ENCODE assay signal across 9 mouse cellular contexts in the genomic region with DNA sequence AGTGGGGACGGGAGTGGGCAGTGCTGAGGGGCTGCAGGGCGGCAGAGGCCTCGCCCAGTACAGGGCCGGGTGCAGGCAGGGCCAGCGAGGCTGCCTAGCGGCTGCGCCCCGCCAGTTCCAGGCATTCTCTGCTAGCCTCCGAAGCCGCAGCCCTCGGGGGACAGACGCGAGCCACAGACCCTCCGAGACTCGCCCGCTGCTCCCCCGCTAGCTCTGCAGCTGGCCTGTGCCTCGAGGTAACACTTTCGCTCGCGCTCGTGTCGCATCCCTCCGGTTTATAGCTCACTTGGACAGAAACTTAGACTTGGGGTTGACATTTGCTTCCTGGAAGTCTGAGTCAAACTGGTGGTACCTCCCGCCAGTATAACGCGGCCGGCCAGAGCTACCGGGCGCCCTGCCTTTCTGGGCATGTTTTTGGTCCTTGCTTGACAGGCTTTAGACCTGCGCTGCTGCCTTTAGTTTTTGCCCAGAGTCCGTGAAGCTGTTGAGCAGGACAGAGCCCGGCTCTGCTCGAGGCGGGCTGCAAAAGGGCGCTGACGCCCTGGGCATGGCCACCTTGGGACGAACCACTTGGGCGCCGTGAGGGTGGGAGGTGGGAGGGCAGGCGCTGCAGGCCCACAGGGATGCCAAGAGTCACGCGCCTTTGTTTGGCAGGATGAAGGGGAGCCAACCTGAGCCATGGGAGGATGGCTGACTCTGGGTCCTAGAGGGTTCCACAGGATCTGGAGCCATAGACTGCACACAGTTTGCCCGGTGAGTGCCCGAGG. TPM values are rescaled to one million over a fixed set of nuclear protein-coding genes. Genes with fewer than 3 reads are reported as not detected.
DNase-seq lines count a peak whose midpoint lies in the region; ATAC-seq and TF ChIP-seq lines count a peak whose summit lies in the region.
"Had no signal": no experiment of that assay in that cellular context is flagged by ENCODE, and none has a peak within 500 bp of the region (broad histone marks: within the 10 kb centered on the region; RNA-seq: fewer than 3 reads in every experiment).

No protein-coding gene starts in this region.

- no peak for TF ChIP-seq POLR2A in bone marrow macrophage, adult 2 months (IDR thresholded peaks at IDR 0.05; ENCODE audit: borderline replicate concordance, low read depth, low read length)
- TF ChIP-seq POLR2A in myocyte (IDR thresholded peaks at IDR 0.05; ENCODE audit: insufficient read length, low read depth) = peak; percentile 12

- peak overlapping the region; percentile 59 for H3K4me2 ChIP-seq in forebrain, embryonic 14.5 days (ENCODE audit: low read length)
- H3K4me2 ChIP-seq in kidney, embryonic 14.5 days (replicated peaks; ENCODE audit: low read depth, low read length) = peak overlapping the region; percentile 57; the same call in 1 of the 2 replicates
- peak overlapping the region; percentile 75 for H3K4me2 ChIP-seq in myocyte (ENCODE audit: low read depth)

- peak overlapping the region; percentile 1 for H3ac ChIP-seq in myocyte (ENCODE audit: control insufficient read depth, insufficient read length)

- ATAC-seq in forebrain, embryonic 14.5 days = no peak
- no peak for ATAC-seq in kidney, embryonic 14.5 days (ENCODE audit: low FRiP score, low TSS enrichment)

- peak; percentile 19 to 33 for DNase-seq in left cerebral cortex, adult 9 months (ENCODE audit: low spot score in 2 of 2)
- no peak for DNase-seq in left cerebral cortex, postnatal 25 days (ENCODE audit: low spot score in 2 of 2)
- no peak for DNase-seq in forebrain, embryonic 14.5 days (ENCODE audit: low spot score)
- no peak for DNase-seq in lung, postnatal 25 days (ENCODE audit: low spot score)
- no peak for DNase-seq in natural killer cell, adult 2 months (ENCODE audit: low spot score in 2 of 2)

- peaks cover 20% of the 10 kb centered on the region for H3K79me2 ChIP-seq in myocyte (ENCODE audit: control insufficient read depth, insufficient read depth)

- peak overlapping the region; percentile 99 for H3K27ac ChIP-seq in bone marrow macrophage, adult 2 months (ENCODE audit: insufficient read depth, low read depth, low read length)
- peak overlapping the region; percentile 88 for H3K27ac ChIP-seq in forebrain, embryonic 14.5 days (ENCODE audit: low read depth, low read length)
- peak overlapping the region; percentile 79; the same call in 1 of the 2 replicates for H3K27ac ChIP-seq in kidney, embryonic 14.5 days (ENCODE audit: low read depth, low read length)

- 81% methylated on average over 45 of the region's 45 CpGs for WGBS in forebrain, embryonic 14.5 days
- 81% methylated on average over 45 of the region's 45 CpGs for WGBS in kidney, embryonic 14.5 days

- peak overlapping the region; percentile 82 for H3K4me3 ChIP-seq in bone marrow macrophage, adult 2 months (ENCODE audit: insufficient read depth, low read length)
- 0 out of 2 replicates have a peak overlapping the region, but pooled peaks have one; percentile 45 for H3K4me3 ChIP-seq in forebrain, embryonic 14.5 days (ENCODE audit: low read depth, low read length)
- peak overlapping the region; percentile 55; the same call in 1 of the 2 replicates for H3K4me3 ChIP-seq in kidney, embryonic 14.5 days (ENCODE audit: low read length)
- peak overlapping the region; percentile 33 for H3K4me3 ChIP-seq in myocyte

- no peak for TF ChIP-seq CTCF in bone marrow macrophage, adult 2 months (IDR thresholded peaks at IDR 0.05; ENCODE audit: low read depth, low read length)

- no peaks in the 10 kb centered on the region for H3K9me3 ChIP-seq in forebrain, embryonic 14.5 days (replicated peaks; ENCODE audit: control insufficient read depth, low read length)
- H3K9me3 ChIP-seq in kidney, embryonic 14.5 days (ENCODE audit: control insufficient read depth, low read length) = no peaks in the 10 kb centered on the region

- no peaks in the 10 kb centered on the region for H3K27me3 ChIP-seq in forebrain, embryonic 14.5 days (replicated peaks; ENCODE audit: control insufficient read depth, insufficient read depth, low read length)
- no peaks in the 10 kb centered on the region for H3K27me3 ChIP-seq in kidney, embryonic 14.5 days (ENCODE audit: control insufficient read depth, insufficient read depth, low read length)
- H3K27me3 ChIP-seq in myocyte (ENCODE audit: control insufficient read depth, insufficient read depth, insufficient read length) = no peaks in the 10 kb centered on the region

- H3K9ac ChIP-seq in forebrain, embryonic 14.5 days (ENCODE audit: low read length) = peak overlapping the region; percentile 65
- peak overlapping the region; percentile 57; the same call in 1 of the 2 replicates for H3K9ac ChIP-seq in kidney, embryonic 14.5 days (ENCODE audit: low read depth, low read length)

- peaks cover 21% of the 10 kb centered on the region for H3K4me1 ChIP-seq in bone marrow macrophage, adult 2 months (ENCODE audit: control insufficient read depth, insufficient read depth, low read length)
- peaks cover 22% of the 10 kb centered on the region for H3K4me1 ChIP-seq in forebrain, embryonic 14.5 days (ENCODE audit: control insufficient read depth, insufficient read depth, low read length)
- H3K4me1 ChIP-seq in kidney, embryonic 14.5 days (ENCODE audit: control insufficient read depth, insufficient read depth, low read length) = peaks cover 25% of the 10 kb centered on the region

- H3K36me3 ChIP-seq in forebrain, embryonic 14.5 days (ENCODE audit: control insufficient read depth, insufficient read depth, low read length) = peaks cover 34% of the 10 kb centered on the region
- H3K36me3 ChIP-seq in kidney, embryonic 14.5 days (ENCODE audit: control insufficient read depth, insufficient read depth, low read length) = peaks cover 33% of the 10 kb centered on the region
- peaks cover 6% of the 10 kb centered on the region for H3K36me3 ChIP-seq in myocyte (ENCODE audit: control insufficient read depth, insufficient read depth)

- intact Hi-C loops in left cerebral cortex, postnatal 25 days (cut with DNase I) = loop anchor here (10.0 kb wide), 1 partner anchor 203 kb away; no protein-coding TSS in a partner anchor

TF ChIP-seq in myocyte, 11 proteins besides CTCF, POLR2A, EP300 and RAD21:
- TF ChIP-seq SRF (IDR thresholded peaks at IDR 0.05; ENCODE audit: control insufficient read depth, insufficient read length, low read depth) (no peak), USF1 (IDR thresholded peaks at IDR 0.05; ENCODE audit: low read depth) (no peak), MYOD1 (IDR thresholded peaks at IDR 0.05; ENCODE audit: control insufficient read depth in 1 of 3, insufficient read length in 2 of 3, low read depth in 2 of 3) (no peak), REST (IDR thresholded peaks at IDR 0.05; ENCODE audit: insufficient read depth, insufficient read length) (no peak), POLR2AphosphoS2 (IDR thresholded peaks at IDR 0.05; ENCODE audit: insufficient read length, low read depth) (peak; percentile 52), TCF3 (IDR thresholded peaks at IDR 0.05; ENCODE audit: insufficient read length, low read depth) (no peak)
TF ChIP-seq in myocyte: peak in this region for 1.

RNA-seq across cellular contexts. Expression of a gene that starts 0.8 kb away (rescaled TPM):
- 1 to 10 TPM; 6.7 to 7.6 TPM for total RNA-seq in left cerebral cortex, postnatal 25 days (2021)
- 22.7 and 23.9 TPM in 2 replicates for polyA plus RNA-seq in bone marrow macrophage, adult 2 months (2012; ENCODE audit: insufficient read depth, insufficient read length, missing spikeins)
- polyA plus RNA-seq in forebrain, embryonic 14.5 days (2014; fragmentation: Nextera tagmentation; extraction: Ambion mirVana) = 7.2 and 9.0 TPM in 2 replicates
- polyA plus RNA-seq in kidney, embryonic 14.5 days (2014; fragmentation: Nextera tagmentation; extraction: Ambion mirVana) = 10.3 and 12.1 TPM in 2 replicates
- polyA plus RNA-seq in myocyte (2012; fragmentation: generic; extraction: Trizol) = 23.5 TPM

RNA-seq across cellular contexts. Expression of a gene that starts 6.2 kb away (rescaled TPM):
- 10 to 100 TPM; 77.3 to 90.1 TPM for total RNA-seq in left cerebral cortex, postnatal 25 days (2021)
- 48.0 and 49.8 TPM in 2 replicates for polyA plus RNA-seq in bone marrow macrophage, adult 2 months (2012; ENCODE audit: insufficient read depth, insufficient read length, missing spikeins)
- 239 and 266 TPM in 2 replicates for polyA plus RNA-seq in forebrain, embryonic 14.5 days (2014; fragmentation: Nextera tagmentation; extraction: Ambion mirVana)
- polyA plus RNA-seq in kidney, embryonic 14.5 days (2014; fragmentation: Nextera tagmentation; extraction: Ambion mirVana) = 80.0 and 104 TPM in 2 replicates
- polyA plus RNA-seq in myocyte (2012; fragmentation: generic; extraction: Trizol) = 54.2 TPM

RNA-seq across cellular contexts. Expression of a gene that starts 7.3 kb away (rescaled TPM):
- 1 to 10 TPM; 9.2 to 9.9 TPM for total RNA-seq in left cerebral cortex, postnatal 25 days (2021)
- 0.51 and 1.0 TPM in 2 replicates for polyA plus RNA-seq in bone marrow macrophage, adult 2 months (2012; ENCODE audit: insufficient read depth, insufficient read length, missing spikeins)
- 14.5 and 20.6 TPM in 2 replicates for polyA plus RNA-seq in forebrain, embryonic 14.5 days (2014; fragmentation: Nextera tagmentation; extraction: Ambion mirVana)
- polyA plus RNA-seq in kidney, embryonic 14.5 days (2014; fragmentation: Nextera tagmentation; extraction: Ambion mirVana) = 15.4 and 17.3 TPM in 2 replicates
- 3.6 TPM for polyA plus RNA-seq in myocyte (2012; fragmentation: generic; extraction: Trizol)
- total RNA-seq: neutrophil, adult 5-6 weeks had no signal

RNA-seq across cellular contexts. Expression of a gene that starts 23.9 kb away (rescaled TPM):
- total RNA-seq in left cerebral cortex, postnatal 25 days (2021) = 10 to 100 TPM; 74.3 to 98.7 TPM
- polyA plus RNA-seq in bone marrow macrophage, adult 2 months (2012; ENCODE audit: insufficient read depth, insufficient read length, missing spikeins) = 32.9 and 40.5 TPM in 2 replicates
- 67.0 and 73.6 TPM in 2 replicates for polyA plus RNA-seq in forebrain, embryonic 14.5 days (2014; fragmentation: Nextera tagmentation; extraction: Ambion mirVana)
- polyA plus RNA-seq in kidney, embryonic 14.5 days (2014; fragmentation: Nextera tagmentation; extraction: Ambion mirVana) = 42.3 and 46.2 TPM in 2 replicates
- 131 TPM for polyA plus RNA-seq in myocyte (2012; fragmentation: generic; extraction: Trizol)

RNA-seq across cellular contexts. Expression of a gene that starts 31.3 kb away (rescaled TPM):
- 100 to 1,000 TPM; 487 TPM for total RNA-seq in left cerebral cortex, postnatal 25 days (2021)
- 2.0 and 2.9 TPM in 2 replicates for polyA plus RNA-seq in bone marrow macrophage, adult 2 months (2012; ENCODE audit: insufficient read depth, insufficient read length, missing spikeins)
- 41.0 and 42.4 TPM in 2 replicates for polyA plus RNA-seq in forebrain, embryonic 14.5 days (2014; fragmentation: Nextera tagmentation; extraction: Ambion mirVana)
- 8.1 and 8.4 TPM in 2 replicates for polyA plus RNA-seq in kidney, embryonic 14.5 days (2014; fragmentation: Nextera tagmentation; extraction: Ambion mirVana)
- 10.0 TPM for polyA plus RNA-seq in myocyte (2012; fragmentation: generic; extraction: Trizol)

Comparison
In these comparisons a context has a peak if more than half of its experiments do, and no peak if none do; other contexts are left out.
1. DNase-seq: peak in left cerebral cortex, adult 9 months (2 of 2); none in left cerebral cortex, postnatal 25 days (0 of 2), forebrain, embryonic 14.5 days (single experiment), lung, postnatal 25 days (single experiment) and natural killer cell, adult 2 months (0 of 2).
2. Peak in every context shown above with its lines, with median percentiles within 50 percentile points of each other: H3K27ac ChIP-seq, H3K4me3 ChIP-seq and H3K4me2 ChIP-seq.